Mouse (Mus musculus) brown adipose tissue, adult 24 weeks (tissue): Measurements from ENCODE around the gene Eef1a2. TPM values are rescaled to one million over a fixed set of nuclear protein-coding genes. Genes with fewer than 3 reads are reported as not detected.
A peak's percentile ranks its signal among the peaks of the same experiment; 100 is the strongest.
"Not testable (repeated sequence)": the region's sequence is repeated elsewhere in the genome, so short reads cannot be mapped to it uniquely, and the experiment has no call there.

Experiments used
- H3K27ac ChIP-seq: fragments of 200-500 bp; replicated peaks from 2 replicates; pipeline ENCODE4 v1.5.1; 2012; ENCODE audit warnings: low read depth, mild to moderate bottlenecking, low read length
- H3K4me1 ChIP-seq: fragments of 200-500 bp; 2 replicates; pipeline ENCODE4 v1.6.1; 2012; ENCODE audit warnings: low read length, mixed read lengths; ENCODE audit not compliant: control insufficient read depth, insufficient read depth, insufficient read length
- H3K4me3 ChIP-seq: fragments of 200-500 bp; 2 replicates; pipeline ENCODE4 v1.5.1; 2012; ENCODE audit warnings: low read depth, mild to moderate bottlenecking, low read length, moderate library complexity; ENCODE audit not compliant: insufficient read depth
- polyA plus RNA-seq: library from polyadenylated mRNA; stranded (reverse); fragments of >200 nt; gene quantifications from 2 replicates; pipeline ENCODE4 v1.2.4, GENCODE M21; 2012; ENCODE audit not compliant: missing spikeins, insufficient read depth, insufficient read length

The Eef1a2 gene
- polyA plus RNA-seq: 11.3 and 18.8 TPM in 2 replicates

GRCm38 (mm10) chr2:181156248-181157121 lies at the start of gene Eef1a2:
Gene Eef1a2 (minus strand): TSS chr2:181157014.
- H3K4me3 ChIP-seq: peak within 1 kb of the TSS; percentile 29; the same call in 1 of the 2 replicates
- no peak within 1 kb of the TSS for H3K27ac ChIP-seq
- H3K4me1 ChIP-seq: no peaks in the 10 kb centered on the region

DNA sequence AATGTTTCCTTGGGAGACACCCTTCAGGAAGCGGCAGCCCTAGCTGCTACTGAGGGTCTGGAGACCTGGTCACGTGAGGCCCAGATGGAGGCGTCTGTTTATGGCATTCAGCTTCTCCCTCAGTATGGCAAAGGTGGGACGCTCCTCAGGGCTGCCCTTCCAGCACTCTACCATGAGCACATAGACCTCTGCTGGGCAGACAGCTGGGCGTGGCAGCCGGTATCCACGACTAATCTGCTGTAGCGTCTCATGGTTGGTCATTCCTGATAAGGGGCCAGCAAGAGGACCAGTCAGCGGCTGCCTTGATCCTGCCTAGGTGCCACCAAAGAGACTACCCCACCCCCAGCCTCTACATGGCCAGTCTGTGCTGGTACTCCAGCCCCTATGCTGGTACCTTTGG lies 49.3 kb upstream of the Eef1a2 start:
- Histone ChIP-seq H3K27ac (no peak overlapping the region), H3K4me3 (no peak overlapping the region), H3K4me1 (no peaks in the 10 kb centered on the region)

DNA sequence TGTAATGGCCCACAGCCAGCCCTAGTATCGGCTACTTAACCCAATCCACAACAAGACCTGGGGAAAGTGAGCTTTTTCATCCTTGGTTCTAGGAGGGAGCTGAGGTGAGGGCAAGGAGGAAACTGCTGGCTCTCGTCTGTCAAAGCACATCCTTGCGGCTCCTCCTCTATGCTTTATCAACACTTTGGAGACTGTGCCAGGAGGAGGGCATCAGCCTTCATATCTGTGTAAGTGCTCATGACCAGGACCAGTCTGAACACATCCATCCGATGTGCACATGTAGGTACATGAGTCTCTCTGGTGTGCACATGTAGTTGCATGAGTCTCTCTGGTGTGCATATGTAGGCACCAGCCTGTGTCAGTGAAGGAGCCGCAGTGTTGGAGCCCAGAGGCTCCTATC lies 48.9 kb upstream of the Eef1a2 start:
- Histone ChIP-seq H3K4me3 (no peak overlapping the region), H3K4me1 (no peaks in the 10 kb centered on the region), H3K27ac (no peak overlapping the region)

DNA sequence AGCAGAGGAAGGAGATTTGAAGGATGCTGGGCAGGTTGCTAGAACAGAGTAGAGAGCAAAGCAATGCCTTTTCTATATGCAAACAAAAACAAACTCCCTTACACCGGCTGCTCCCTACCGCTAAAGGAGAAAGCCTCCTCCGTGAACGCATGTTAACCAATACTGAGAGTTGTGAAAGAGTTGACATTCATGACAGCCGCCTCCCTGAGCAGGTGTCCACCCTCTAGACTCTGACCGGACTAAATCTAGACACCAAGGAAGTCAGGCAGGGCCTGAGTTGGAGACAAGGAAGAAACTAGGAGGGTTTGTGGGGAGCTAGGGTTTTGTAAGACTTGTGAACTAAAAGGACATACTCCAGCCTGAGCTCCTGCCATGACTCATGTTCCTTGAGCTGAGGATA lies 46.1 kb upstream of the Eef1a2 start:
- H3K4me3 ChIP-seq: no peak overlapping the region
- no peaks in the 10 kb centered on the region for H3K4me1 ChIP-seq
- no peak overlapping the region for H3K27ac ChIP-seq

DNA sequence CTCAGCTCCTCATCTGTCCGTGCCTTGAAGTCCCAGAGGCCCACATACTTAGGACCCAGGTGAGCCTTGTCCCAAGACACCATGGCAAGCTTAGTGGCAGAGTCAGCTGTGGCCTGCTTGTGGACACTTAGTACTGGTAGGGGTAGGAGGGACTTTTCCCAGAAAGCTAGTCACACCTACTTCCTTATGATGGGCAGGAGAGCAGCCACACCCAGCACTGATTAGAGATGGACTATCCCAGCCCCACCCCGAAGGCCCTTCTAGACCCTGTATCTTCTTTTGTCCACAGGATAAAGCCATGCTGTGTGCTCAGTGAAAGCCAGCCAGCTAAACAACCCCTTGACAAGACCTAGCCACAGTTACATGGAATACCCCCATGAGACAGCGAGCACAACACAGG lies 45.6 kb upstream of the Eef1a2 start, which contains the start of gene Ptk6:
Gene Ptk6 (minus strand): TSS at position 368 of the 400 bp plus-strand sequence.
- Histone ChIP-seq H3K4me3 (no peak within 1 kb of the TSS), H3K27ac (no peak within 1 kb of the TSS), H3K4me1 (no peaks in the 10 kb centered on the region)

DNA sequence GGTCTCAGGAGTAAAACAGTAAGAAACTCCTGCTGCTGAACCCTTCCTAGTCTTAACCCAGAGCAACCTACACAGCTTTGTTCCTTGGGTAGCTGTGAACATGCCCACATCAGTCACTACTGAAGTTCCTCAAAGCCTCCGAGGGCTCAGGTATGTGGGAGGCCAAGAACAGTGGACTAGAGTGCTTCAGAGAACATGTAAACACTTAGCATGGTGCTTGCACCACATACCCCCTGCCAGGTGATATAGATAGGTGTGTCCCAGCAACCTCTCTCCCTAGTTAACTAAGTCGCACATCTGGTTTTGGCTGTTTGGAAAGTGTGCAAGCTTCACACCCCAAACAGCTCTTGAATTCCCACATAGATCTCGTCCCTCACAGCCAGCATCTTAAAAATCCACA lies 44.8 kb upstream of the Eef1a2 start:
- Histone ChIP-seq H3K4me3 (no peak overlapping the region), H3K4me1 (no peaks in the 10 kb centered on the region), H3K27ac (no peak overlapping the region)

- H3K4me1 ChIP-seq: no peaks in the 10 kb centered on the region
- H3K4me3 ChIP-seq: no peak overlapping the region
- H3K27ac ChIP-seq: no peak overlapping the region
Observed at GRCm38 (mm10) chr2:181196628-181197300, 40.0 kb upstream of the Eef1a2 start.

DNA sequence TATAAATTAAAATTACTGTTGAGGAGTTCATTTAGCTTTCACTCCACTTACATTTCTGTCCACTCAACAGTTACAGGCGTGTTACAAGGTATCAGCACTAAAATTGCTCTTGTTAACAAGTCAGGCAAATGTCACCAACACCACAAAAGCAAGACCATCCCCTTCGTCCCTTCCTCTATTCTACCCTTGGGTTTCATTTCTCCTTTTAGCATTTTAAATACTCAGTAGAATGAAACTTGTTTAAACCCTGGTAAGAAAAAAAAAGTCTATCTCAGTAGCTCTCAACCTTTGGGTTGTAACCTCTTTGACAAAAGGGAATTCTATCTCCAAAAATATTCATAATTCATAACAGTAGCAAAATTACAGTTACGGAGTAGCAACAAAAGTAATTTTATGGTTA lies 36.2 kb upstream of the Eef1a2 start:
- no peak overlapping the region for H3K4me3 ChIP-seq
- peaks cover 10% of the 10 kb centered on the region for H3K4me1 ChIP-seq
- no peak overlapping the region for H3K27ac ChIP-seq

DNA sequence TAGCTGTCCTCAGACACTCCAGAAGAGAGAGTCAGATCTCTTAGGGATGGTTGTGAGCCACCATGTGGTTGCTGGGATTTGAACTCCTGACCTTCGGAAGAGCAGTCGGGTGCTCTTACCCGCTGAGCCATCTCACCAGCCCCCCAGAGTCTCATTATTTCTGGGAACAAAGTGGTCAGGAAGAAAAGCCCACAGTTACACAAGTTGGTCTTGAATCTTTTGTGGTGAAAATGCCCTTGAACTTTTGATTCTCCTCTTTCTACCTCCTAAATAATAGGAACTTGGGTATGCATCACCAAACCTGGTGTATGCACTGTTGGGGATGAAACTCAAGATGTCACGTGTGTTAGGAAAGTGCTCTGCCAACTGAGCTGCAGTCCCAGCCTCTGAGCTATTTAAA lies 35.1 kb upstream of the Eef1a2 start:
- no peak overlapping the region for H3K27ac ChIP-seq
- H3K4me3 ChIP-seq: no peak overlapping the region
- H3K4me1 ChIP-seq: peaks cover 10% of the 10 kb centered on the region

DNA sequence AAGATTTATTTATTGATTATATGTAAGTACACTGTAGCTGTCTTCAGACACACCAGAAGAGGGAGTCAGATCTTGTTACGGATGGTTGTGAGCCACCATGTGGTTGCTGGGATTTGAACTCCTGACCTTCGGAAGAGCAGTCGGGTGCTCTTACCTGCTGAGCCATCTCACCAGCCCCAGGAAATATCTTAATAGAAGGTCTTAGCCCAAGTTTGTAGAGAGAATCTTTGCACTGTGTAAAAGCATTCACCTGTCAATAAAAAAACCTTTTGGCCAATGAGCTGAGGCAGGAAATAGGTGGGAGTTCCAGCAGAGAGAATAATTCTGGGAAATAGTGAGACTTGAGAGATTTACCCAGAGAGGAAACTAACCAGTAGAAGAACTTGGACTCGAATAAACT lies 34.6 kb upstream of the Eef1a2 start:
- H3K4me3 ChIP-seq, H3K27ac ChIP-seq: not testable (repeated sequence)
- H3K4me1 ChIP-seq: peaks cover 10% of the 10 kb centered on the region

DNA sequence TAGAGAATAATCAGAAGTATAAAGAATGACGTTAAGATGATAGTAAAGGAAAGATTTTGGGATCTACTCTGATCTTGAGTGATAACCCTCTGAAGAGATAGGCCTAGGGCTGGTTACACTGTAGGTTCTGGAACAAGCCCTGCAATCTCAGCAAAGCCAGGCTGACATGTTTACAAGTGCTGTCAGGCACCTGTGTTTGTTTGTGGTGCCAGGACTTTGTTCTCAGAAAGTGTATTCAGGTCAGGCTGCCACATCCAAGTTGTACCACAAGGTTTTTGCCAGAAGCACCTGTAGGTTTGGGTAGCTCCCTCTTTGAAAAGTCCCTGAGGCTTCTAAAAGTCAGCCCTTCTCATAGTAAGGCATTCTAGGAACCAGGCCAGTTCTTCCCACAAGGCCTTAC lies 32.5 kb upstream of the Eef1a2 start:
- Histone ChIP-seq H3K4me3 (no peak overlapping the region), H3K27ac (peak overlapping the region; percentile 99), H3K4me1 (peaks cover 10% of the 10 kb centered on the region)

- Histone ChIP-seq H3K4me3 (peak overlapping the region; percentile 16), H3K4me1 (peaks cover 10% of the 10 kb centered on the region), H3K27ac (peak overlapping the region; percentile 99)
Observed at GRCm38 (mm10) chr2:181188681-181189080, 31.9 kb upstream of the Eef1a2 start.

- Histone ChIP-seq H3K4me1 (peaks cover 10% of the 10 kb centered on the region), H3K27ac (peak within 1 kb of the TSS; percentile 99), H3K4me3 (peak within 1 kb of the TSS; percentile 78)
Observed at GRCm38 (mm10) chr2:181187121-181188000, 30.5 kb upstream of the Eef1a2 start, which contains the start of gene Ppdpf. Gene Ppdpf (plus strand): TSS chr2:181187247.

GRCm38 (mm10) chr2:181186635-181187034 lies 29.8 kb upstream of the Eef1a2 start:
- Histone ChIP-seq H3K4me3 (peak overlapping the region; percentile 78), H3K4me1 (peaks cover 10% of the 10 kb centered on the region), H3K27ac (peak overlapping the region; percentile 72)

DNA sequence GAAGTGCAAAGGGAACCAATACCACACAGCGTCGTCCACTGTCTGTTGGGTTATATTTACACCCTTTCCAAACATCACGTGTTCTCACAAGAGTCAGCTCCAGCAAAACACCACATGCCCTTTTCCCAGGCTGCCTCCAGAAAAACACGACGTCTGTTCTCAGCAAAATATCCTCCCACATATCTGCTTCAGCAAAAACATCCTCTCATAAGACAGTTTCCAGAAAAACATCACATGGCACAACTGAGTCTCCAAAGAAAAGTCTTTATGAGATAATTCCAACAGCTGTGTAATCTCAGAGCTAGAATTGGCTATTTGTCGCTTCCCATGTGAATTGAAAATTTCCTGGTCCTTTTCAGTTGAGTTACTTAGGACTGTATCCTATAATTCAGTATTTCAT lies 24.1 kb upstream of the Eef1a2 start:
- no peak overlapping the region for H3K27ac ChIP-seq
- no peak overlapping the region for H3K4me3 ChIP-seq
- no peaks in the 10 kb centered on the region for H3K4me1 ChIP-seq
